Mouse (Mus musculus) embryonic fibroblast, embryonic 13.5 days (primary cell): ENCODE data around the gene Cyb561d1.

Experiments
- CTCF ChIP-seq: IDR thresholded peaks from 2 replicates; pipeline ENCODE4 v1.5.1; 2011; ENCODE audit warnings: mild to moderate bottlenecking, control low read depth, low read length, moderate library complexity, borderline replicate concordance; ENCODE audit not compliant: insufficient read depth
- POLR2A ChIP-seq: IDR thresholded peaks from 2 replicates; pipeline ENCODE4 v1.6.1; 2011; ENCODE audit warnings: low read depth, mild to moderate bottlenecking, control low read depth, low read length, moderate library complexity

- TF ChIP-seq CTCF, result no peak
- TF ChIP-seq POLR2A, result no peak
These were observed 16.3 kb downstream of the Cyb561d1 start for GRCm38 (mm10) chr3:108184742-108185141.
